Mouse (Mus musculus): ENCODE data around the gene Hdac9. TPM values are rescaled to one million over a fixed set of nuclear protein-coding genes. Genes with fewer than 3 reads are reported as not detected.

The Hdac9 gene
- polyA plus RNA-seq, 1 experiment = 6.0 TPM

- no peak overlapping the region for H3K4me3 ChIP-seq (ENCODE audit: insufficient read depth, low read length)
- H3K4me1 ChIP-seq (ENCODE audit: control insufficient read depth, insufficient read depth, low read length) = peaks cover 11% of the 10 kb centered on the region
- no peak for TF ChIP-seq POLR2A (IDR thresholded peaks at IDR 0.05; ENCODE audit: low read depth, low read length)
- no peak for TF ChIP-seq CTCF (IDR thresholded peaks at IDR 0.05; ENCODE audit: borderline replicate concordance, insufficient read depth, low read length)
- no peak overlapping the region for H3K27ac ChIP-seq (ENCODE audit: insufficient read depth, low read length)
Measured at GRCm38 (mm10) chr12:34212162-34212561, 704.7 kb downstream of the Hdac9 start.

DNA sequence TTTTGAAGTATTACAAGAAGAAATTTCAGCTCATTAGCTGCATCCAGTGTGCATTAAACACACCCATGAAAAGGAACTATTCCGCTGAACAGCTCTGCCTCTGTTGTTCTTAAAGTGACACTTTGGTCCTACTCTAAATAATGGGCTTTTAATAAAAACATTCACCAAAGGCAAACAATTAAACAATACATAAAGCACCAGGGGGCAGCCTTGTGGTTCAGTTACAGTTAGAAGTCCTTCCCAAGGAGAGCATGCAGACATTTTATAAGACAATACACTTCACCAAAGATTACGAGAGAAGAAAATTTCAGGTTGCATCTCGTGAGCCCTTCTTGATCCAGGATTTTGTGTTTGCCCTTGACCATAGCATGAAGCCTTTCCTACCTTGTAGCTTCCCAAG, 715.4 kb downstream of the Hdac9 start:
- no peak overlapping the region for H3K27ac ChIP-seq (ENCODE audit: insufficient read depth, low read length)
- H3K4me1 ChIP-seq (ENCODE audit: control insufficient read depth, insufficient read depth, low read length) = no peaks in the 10 kb centered on the region
- no peak overlapping the region for H3K4me3 ChIP-seq (ENCODE audit: insufficient read depth, low read length)
- TF ChIP-seq CTCF (IDR thresholded peaks at IDR 0.05; ENCODE audit: borderline replicate concordance, insufficient read depth, low read length) (no peak), POLR2A (IDR thresholded peaks at IDR 0.05; ENCODE audit: low read depth, low read length) (no peak)

DNA sequence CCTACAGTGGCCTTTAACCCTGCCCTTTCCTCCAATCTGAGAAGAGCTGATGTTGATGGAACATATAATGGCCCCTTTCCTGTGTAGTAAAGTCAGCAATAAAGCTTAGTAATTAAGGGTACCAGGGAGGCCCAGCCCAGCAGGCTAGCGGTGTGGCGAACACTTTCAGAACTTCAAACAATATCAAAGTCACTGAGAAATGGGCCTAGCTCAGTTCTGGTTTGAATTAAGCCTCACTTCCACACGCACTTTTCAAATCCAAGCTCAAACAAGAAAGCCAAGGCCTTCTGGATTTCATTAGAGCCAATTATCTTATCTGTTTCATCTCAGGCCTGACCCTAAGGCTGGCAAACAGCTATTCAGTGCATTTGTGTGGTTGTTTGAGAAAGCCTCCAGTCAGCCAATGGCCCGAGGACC, 716.9 kb downstream of the Hdac9 start:
- no peak for TF ChIP-seq POLR2A (IDR thresholded peaks at IDR 0.05; ENCODE audit: low read depth, low read length)
- no peak for TF ChIP-seq CTCF (IDR thresholded peaks at IDR 0.05; ENCODE audit: borderline replicate concordance, insufficient read depth, low read length)
- Histone ChIP-seq H3K27ac (ENCODE audit: insufficient read depth, low read length) (0 out of 2 replicates have a peak overlapping the region, but pooled peaks have one; percentile 19), H3K4me3 (ENCODE audit: insufficient read depth, low read length) (no peak overlapping the region), H3K4me1 (ENCODE audit: control insufficient read depth, insufficient read depth, low read length) (no peaks in the 10 kb centered on the region)

DNA sequence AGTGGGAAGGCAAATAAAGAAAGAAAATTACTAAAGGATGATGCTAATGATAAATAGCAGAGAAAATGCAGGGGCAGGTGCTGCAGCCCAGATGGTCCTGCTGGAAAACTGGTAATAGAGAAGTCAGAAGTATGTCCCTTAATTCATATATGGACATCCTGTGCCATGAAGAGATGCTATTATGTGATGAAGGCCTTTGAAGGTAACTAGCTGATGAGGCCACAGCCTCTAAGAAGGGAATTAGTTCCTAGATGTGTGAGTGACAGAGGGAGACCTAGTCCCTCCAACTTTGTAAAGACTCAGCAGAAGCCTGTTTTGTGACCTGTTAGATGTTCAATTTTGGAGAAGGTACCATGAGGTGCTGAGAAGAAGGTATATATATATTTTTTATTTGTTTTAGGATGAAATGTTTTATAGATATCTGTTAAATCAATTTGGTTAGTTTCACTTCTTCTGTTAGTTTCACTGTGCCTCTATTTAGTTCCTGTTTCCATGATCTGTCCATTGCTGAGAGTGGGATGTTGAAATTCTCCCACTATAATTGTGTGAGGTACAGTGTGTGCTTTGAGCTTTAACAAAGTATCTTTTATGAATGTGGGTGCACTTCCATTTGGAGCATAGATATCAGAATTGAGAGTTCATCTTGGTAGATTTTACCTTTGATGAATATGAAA, 721.6 kb downstream of the Hdac9 start:
- H3K4me1 ChIP-seq (ENCODE audit: control insufficient read depth, insufficient read depth, low read length) = no peaks in the 10 kb centered on the region
- TF ChIP-seq POLR2A (IDR thresholded peaks at IDR 0.05; ENCODE audit: low read depth, low read length) (no peak), CTCF (IDR thresholded peaks at IDR 0.05; ENCODE audit: borderline replicate concordance, insufficient read depth, low read length) (no peak)
- no peak overlapping the region for H3K4me3 ChIP-seq (ENCODE audit: insufficient read depth, low read length)
- no peak overlapping the region for H3K27ac ChIP-seq (ENCODE audit: insufficient read depth, low read length)

GRCm38 (mm10) chr12:34194116-34194515, 722.8 kb downstream of the Hdac9 start:
- TF ChIP-seq POLR2A (IDR thresholded peaks at IDR 0.05; ENCODE audit: low read depth, low read length) = no peak
- TF ChIP-seq CTCF (IDR thresholded peaks at IDR 0.05; ENCODE audit: borderline replicate concordance, insufficient read depth, low read length) = no peak
- Histone ChIP-seq H3K4me3 (ENCODE audit: insufficient read depth, low read length) (no peak overlapping the region), H3K4me1 (ENCODE audit: control insufficient read depth, insufficient read depth, low read length) (no peaks in the 10 kb centered on the region), H3K27ac (ENCODE audit: insufficient read depth, low read length) (no peak overlapping the region)

GRCm38 (mm10) chr12:34191246-34191645, 725.6 kb downstream of the Hdac9 start:
- H3K4me1 ChIP-seq (ENCODE audit: control insufficient read depth, insufficient read depth, low read length) = no peaks in the 10 kb centered on the region
- no peak overlapping the region for H3K27ac ChIP-seq (ENCODE audit: insufficient read depth, low read length)
- TF ChIP-seq POLR2A (IDR thresholded peaks at IDR 0.05; ENCODE audit: low read depth, low read length) (no peak), CTCF (IDR thresholded peaks at IDR 0.05; ENCODE audit: borderline replicate concordance, insufficient read depth, low read length) (no peak)
- H3K4me3 ChIP-seq (ENCODE audit: insufficient read depth, low read length) = no peak overlapping the region

DNA sequence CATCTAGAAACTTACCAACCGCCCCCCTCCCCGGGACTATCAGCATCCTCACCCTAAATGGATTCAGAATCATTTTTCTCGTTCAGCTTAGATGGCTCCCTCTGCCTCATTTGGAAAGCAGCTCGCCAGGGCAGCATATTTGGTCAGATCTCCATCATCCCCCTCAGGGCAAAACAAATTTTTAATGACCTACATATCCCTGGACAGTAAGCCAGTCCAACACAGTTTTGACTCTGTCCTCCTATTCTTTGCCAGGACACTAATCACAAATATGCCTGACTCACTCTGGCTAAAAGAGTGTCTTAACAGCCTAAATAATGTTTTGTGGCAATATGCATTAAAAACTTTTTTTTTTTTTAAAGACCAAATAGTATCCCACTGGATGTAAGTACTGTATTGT, 738.0 kb downstream of the Hdac9 start:
- TF ChIP-seq CTCF (IDR thresholded peaks at IDR 0.05; ENCODE audit: borderline replicate concordance, insufficient read depth, low read length) (no peak), POLR2A (IDR thresholded peaks at IDR 0.05; ENCODE audit: low read depth, low read length) (no peak)
- no peak overlapping the region for H3K4me3 ChIP-seq (ENCODE audit: insufficient read depth, low read length)
- H3K4me1 ChIP-seq (ENCODE audit: control insufficient read depth, insufficient read depth, low read length) = no peaks in the 10 kb centered on the region
- H3K27ac ChIP-seq (ENCODE audit: insufficient read depth, low read length) = no peak overlapping the region

DNA sequence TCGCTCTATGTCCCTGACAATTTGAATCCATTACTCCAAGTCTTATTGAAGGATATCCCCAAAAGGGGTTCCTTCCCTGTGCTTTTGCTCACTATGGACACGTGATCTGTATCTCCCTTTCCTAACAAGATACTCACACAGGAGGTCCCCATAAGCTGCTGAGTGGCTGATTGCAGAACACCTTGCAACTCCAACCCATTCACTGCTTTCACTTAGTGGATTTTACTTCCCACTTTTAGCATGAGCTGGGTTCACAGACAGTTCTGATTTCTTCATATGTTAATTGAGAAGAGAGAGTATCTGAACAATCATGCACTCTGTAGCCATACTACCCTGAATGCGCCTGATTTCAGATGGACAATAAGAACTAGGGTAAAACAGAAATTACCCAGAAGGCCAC, 740.1 kb downstream of the Hdac9 start:
- Histone ChIP-seq H3K4me3 (ENCODE audit: insufficient read depth, low read length) (no peak overlapping the region), H3K27ac (ENCODE audit: insufficient read depth, low read length) (no peak overlapping the region), H3K4me1 (ENCODE audit: control insufficient read depth, insufficient read depth, low read length) (no peaks in the 10 kb centered on the region)
- TF ChIP-seq POLR2A (IDR thresholded peaks at IDR 0.05; ENCODE audit: low read depth, low read length) (no peak), CTCF (IDR thresholded peaks at IDR 0.05; ENCODE audit: borderline replicate concordance, insufficient read depth, low read length) (no peak)

DNA sequence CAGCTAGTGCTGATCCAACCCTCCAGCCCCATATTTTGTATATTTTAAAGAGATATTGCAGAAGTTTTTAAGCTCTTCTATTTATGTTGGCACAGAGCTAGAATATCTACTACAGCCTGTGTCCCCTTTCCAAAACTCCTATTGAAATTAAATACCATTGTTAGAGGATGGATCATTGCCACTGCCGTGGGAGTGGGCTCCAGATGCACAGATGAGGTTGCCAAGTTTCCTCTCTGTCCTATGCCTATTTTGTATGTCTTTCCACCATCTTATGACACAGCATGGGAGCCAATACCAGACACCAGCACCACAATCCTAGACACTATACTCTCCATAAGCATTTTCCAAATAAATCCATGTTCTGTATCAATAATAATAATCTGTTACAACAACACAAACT, 743.9 kb downstream of the Hdac9 start:
- TF ChIP-seq POLR2A (IDR thresholded peaks at IDR 0.05; ENCODE audit: low read depth, low read length) (no peak), CTCF (IDR thresholded peaks at IDR 0.05; ENCODE audit: borderline replicate concordance, insufficient read depth, low read length) (no peak)
- Histone ChIP-seq H3K4me3 (ENCODE audit: insufficient read depth, low read length) (no peak overlapping the region), H3K27ac (ENCODE audit: insufficient read depth, low read length) (no peak overlapping the region), H3K4me1 (ENCODE audit: control insufficient read depth, insufficient read depth, low read length) (no peaks in the 10 kb centered on the region)

DNA sequence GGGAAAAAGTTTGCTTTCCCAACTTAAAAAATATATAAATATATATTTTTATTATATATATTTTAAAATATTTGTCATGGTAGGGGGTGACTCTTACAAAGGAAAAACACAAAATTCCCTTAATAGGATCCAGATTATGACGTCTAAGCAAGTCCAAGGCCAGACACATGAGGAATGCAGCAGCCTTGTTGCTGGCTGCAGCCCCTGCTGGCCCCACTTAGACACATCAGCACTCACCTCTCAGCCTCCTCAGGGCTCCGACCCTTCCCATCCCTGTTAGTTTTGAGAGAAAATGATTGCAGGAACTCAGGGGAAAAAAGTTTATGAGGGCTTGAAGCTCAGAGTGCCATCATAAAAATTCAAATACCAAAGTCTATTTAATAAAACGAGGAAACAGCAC, 746.3 kb downstream of the Hdac9 start:
- Histone ChIP-seq H3K4me1 (ENCODE audit: control insufficient read depth, insufficient read depth, low read length) (no peaks in the 10 kb centered on the region), H3K27ac (ENCODE audit: insufficient read depth, low read length) (no peak overlapping the region), H3K4me3 (ENCODE audit: insufficient read depth, low read length) (no peak overlapping the region)
- TF ChIP-seq POLR2A (IDR thresholded peaks at IDR 0.05; ENCODE audit: low read depth, low read length) (no peak), CTCF (IDR thresholded peaks at IDR 0.05; ENCODE audit: borderline replicate concordance, insufficient read depth, low read length) (no peak)
